Mouse (Mus musculus) myocyte (in vitro differentiated cells): Measurements from ENCODE around the gene Daglb. TPM values are rescaled to one million over a fixed set of nuclear protein-coding genes. Genes with fewer than 3 reads are reported as not detected.

Experiments
- H3K27me3 ChIP-seq: one replicate; pipeline ENCODE4 v1.6.1; 2011; ENCODE audit not compliant: control insufficient read depth, insufficient read depth, insufficient read length
- H3K36me3 ChIP-seq: one replicate; pipeline ENCODE4 v1.6.1; 2011; ENCODE audit not compliant: control insufficient read depth, insufficient read depth
- H3K4me2 ChIP-seq: one replicate; pipeline ENCODE4 v1.6.1; 2011; ENCODE audit warnings: low read depth, control low read depth
- H3K4me3 ChIP-seq: one replicate; pipeline ENCODE4 v1.5.1; 2011; ENCODE audit warnings: mild to moderate bottlenecking, control low read depth, moderate library complexity
- H3K79me2 ChIP-seq: one replicate; pipeline ENCODE4 v1.6.1; 2011; ENCODE audit not compliant: control insufficient read depth, insufficient read depth
- H3ac ChIP-seq: one replicate; pipeline ENCODE4 v1.6.1; 2011; ENCODE audit not compliant: control insufficient read depth, insufficient read length
- CEBPB ChIP-seq: IDR thresholded peaks from 2 replicates; pipeline ENCODE4 v1.6.1; 2011; ENCODE audit warnings: mild to moderate bottlenecking, moderate library complexity; ENCODE audit not compliant: poor library complexity, insufficient read depth, severe bottlenecking
- E2F4 ChIP-seq: IDR thresholded peaks from one replicate; pipeline ENCODE4 v1.6.1; 2011; ENCODE audit warnings: mild to moderate bottlenecking, control low read depth, moderate library complexity; ENCODE audit not compliant: insufficient read depth
- MAX ChIP-seq: IDR thresholded peaks from one replicate; pipeline ENCODE4 v1.6.1; 2011; ENCODE audit warnings: low read depth, mild to moderate bottlenecking, control low read depth
- MYOD1 ChIP-seq, 3 experiments: IDR thresholded peaks; one replicate each; pipeline ENCODE4 v1.6.1; 2011; ENCODE audit warnings: control low read depth in 2 of 3, low read depth in 2 of 3, mild to moderate bottlenecking in 2 of 3, moderate library complexity in 1 of 3; ENCODE audit not compliant: insufficient read length in 2 of 3, control insufficient read depth in 1 of 3
- MYOG ChIP-seq, 3 experiments: IDR thresholded peaks; one replicate each; pipeline ENCODE4 v1.6.1; 2011; ENCODE audit warnings: control low read depth in 2 of 3, low read depth in 2 of 3, mild to moderate bottlenecking in 2 of 3; ENCODE audit not compliant: insufficient read length in 2 of 3, control insufficient read depth in 1 of 3, insufficient read depth in 1 of 3
- POLR2A ChIP-seq: IDR thresholded peaks from one replicate; pipeline ENCODE4 v1.6.1; 2011; ENCODE audit warnings: low read depth, mild to moderate bottlenecking, control low read depth, moderate library complexity; ENCODE audit not compliant: insufficient read length
- POLR2AphosphoS2 ChIP-seq: IDR thresholded peaks from one replicate; pipeline ENCODE4 v1.6.1; 2011; ENCODE audit warnings: low read depth, control low read depth; ENCODE audit not compliant: insufficient read length
- REST ChIP-seq: IDR thresholded peaks from one replicate; pipeline ENCODE4 v1.6.1; 2011; ENCODE audit warnings: mild to moderate bottlenecking, control low read depth, moderate library complexity; ENCODE audit not compliant: insufficient read depth, insufficient read length
- SRF ChIP-seq: IDR thresholded peaks from one replicate; pipeline ENCODE4 v1.6.1; 2011; ENCODE audit warnings: low read depth; ENCODE audit not compliant: control insufficient read depth, insufficient read length
- TCF12 ChIP-seq: IDR thresholded peaks from one replicate; pipeline ENCODE4 v1.6.1; 2011; ENCODE audit warnings: mild to moderate bottlenecking, control low read depth; ENCODE audit not compliant: poor library complexity, insufficient read depth, severe bottlenecking
- TCF3 ChIP-seq: IDR thresholded peaks from one replicate; pipeline ENCODE4 v1.6.1; 2011; ENCODE audit warnings: low read depth, control low read depth; ENCODE audit not compliant: insufficient read length
- USF1 ChIP-seq: IDR thresholded peaks from one replicate; pipeline ENCODE4 v1.6.1; 2011; ENCODE audit warnings: low read depth, mild to moderate bottlenecking, control low read depth, moderate library complexity
- polyA plus RNA-seq: library from polyadenylated mRNA; unstranded; fragments of >200 nt; fragmentation: generic; extraction: Trizol; gene quantifications from one replicate; pipeline ENCODE4 v1.2.1, GENCODE M21; 2012; ENCODE audit warnings: missing spikeins

Daglb gene
- 3.9 TPM for polyA plus RNA-seq

GRCm38 (mm10) chr5:143464100-143464756 is at the start of gene Daglb:
Gene Daglb, plus strand, starts transcription at chr5:143464584.
- Histone ChIP-seq H3K79me2 (no peaks in the 10 kb centered on the region), H3K4me2 (peak within 1 kb of the TSS; percentile 98), H3K36me3 (no peaks in the 10 kb centered on the region), H3K27me3 (peaks cover 10% of the 10 kb centered on the region), H3K4me3 (peak within 1 kb of the TSS; percentile 52), H3ac (peak within 1 kb of the TSS; percentile 9)
- no peak for TF ChIP-seq E2F4
- TF ChIP-seq POLR2A: peak; percentile 81
- TF ChIP-seq MYOG (IDR thresholded peaks at IDR 0.05; ENCODE audit: control insufficient read depth in 1 of 3, insufficient read depth in 1 of 3, insufficient read length in 2 of 3, low read depth in 2 of 3): peak in 1 of 3 experiments; percentile 18
- TF ChIP-seq POLR2AphosphoS2: peak; percentile 60

DNA sequence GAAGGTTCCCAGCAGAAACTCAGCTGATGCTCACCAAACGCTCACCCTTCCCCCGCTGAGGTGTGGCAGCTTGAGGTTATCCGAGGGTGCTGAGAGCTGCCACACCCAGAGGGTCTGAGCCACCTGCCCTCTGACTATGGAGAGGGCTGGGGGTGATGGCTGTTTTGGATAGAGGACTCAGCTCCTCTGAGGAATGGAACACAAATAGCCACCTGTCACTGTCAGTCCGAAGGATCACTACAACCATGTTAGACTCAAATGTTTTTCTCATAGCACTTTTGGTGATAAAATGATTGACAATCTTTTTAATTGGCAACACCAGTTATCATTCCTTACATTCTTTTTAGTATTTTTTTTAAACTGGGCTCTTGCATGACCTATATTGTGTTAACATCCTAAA is 42.9 kb upstream of the Daglb start:
- Histone ChIP-seq H3K27me3 (no peaks in the 10 kb centered on the region), H3K36me3 (peaks cover 33% of the 10 kb centered on the region), H3K79me2 (no peaks in the 10 kb centered on the region), H3K4me3 (no peak overlapping the region), H3ac (no peak overlapping the region), H3K4me2 (no peak overlapping the region)
- TF ChIP-seq CEBPB (no peak), E2F4 (no peak), MYOD1 (IDR thresholded peaks at IDR 0.05; ENCODE audit: control insufficient read depth in 1 of 3, insufficient read length in 2 of 3, low read depth in 2 of 3) (peak in 2 of 3 experiments; percentile 59 to 70), TCF3 (no peak), USF1 (no peak), SRF (no peak), POLR2A (no peak), MAX (no peak)

- no peak overlapping the region for H3K4me2 ChIP-seq
- peaks cover 20% of the 10 kb centered on the region for H3K36me3 ChIP-seq
- TF ChIP-seq SRF (no peak), TCF12 (no peak), REST (no peak), POLR2A (no peak), USF1 (no peak), MYOG (IDR thresholded peaks at IDR 0.05; ENCODE audit: control insufficient read depth in 1 of 3, insufficient read depth in 1 of 3, insufficient read length in 2 of 3, low read depth in 2 of 3) (no peak), POLR2AphosphoS2 (no peak), MYOD1 (IDR thresholded peaks at IDR 0.05; ENCODE audit: control insufficient read depth in 1 of 3, insufficient read length in 2 of 3, low read depth in 2 of 3) (no peak), E2F4 (no peak), MAX (no peak)
- no peaks in the 10 kb centered on the region for H3K79me2 ChIP-seq
- no peak overlapping the region for H3ac ChIP-seq
- no peaks in the 10 kb centered on the region for H3K27me3 ChIP-seq
- no peak overlapping the region for H3K4me3 ChIP-seq
Observed at GRCm38 (mm10) chr5:143422990-143423389, 41.4 kb upstream of the Daglb start.

- peaks cover 11% of the 10 kb centered on the region for H3K36me3 ChIP-seq
- TF ChIP-seq E2F4 (no peak), REST (no peak), MAX (no peak), POLR2AphosphoS2 (no peak), MYOG (IDR thresholded peaks at IDR 0.05; ENCODE audit: control insufficient read depth in 1 of 3, insufficient read depth in 1 of 3, insufficient read length in 2 of 3, low read depth in 2 of 3) (no peak), MYOD1 (IDR thresholded peaks at IDR 0.05; ENCODE audit: control insufficient read depth in 1 of 3, insufficient read length in 2 of 3, low read depth in 2 of 3) (no peak), CEBPB (no peak), USF1 (no peak), TCF3 (no peak), SRF (no peak)
- no peak overlapping the region for H3K4me3 ChIP-seq
- no peak overlapping the region for H3ac ChIP-seq
- H3K4me2 ChIP-seq: no peak overlapping the region
- no peaks in the 10 kb centered on the region for H3K79me2 ChIP-seq
- no peaks in the 10 kb centered on the region for H3K27me3 ChIP-seq
Observed at GRCm38 (mm10) chr5:143423899-143424519, 40.4 kb upstream of the Daglb start.

- no peak for TF ChIP-seq TCF3
- TF ChIP-seq MYOD1 (IDR thresholded peaks at IDR 0.05; ENCODE audit: control insufficient read depth in 1 of 3, insufficient read length in 2 of 3, low read depth in 2 of 3): peak in 2 of 3 experiments; percentile 82 to 87
- no peak for TF ChIP-seq USF1
- no peak for TF ChIP-seq POLR2A
- peak in 2 of 3 experiments; percentile 50 to 73 for TF ChIP-seq MYOG (IDR thresholded peaks at IDR 0.05; ENCODE audit: control insufficient read depth in 1 of 3, insufficient read depth in 1 of 3, insufficient read length in 2 of 3, low read depth in 2 of 3)
- no peak for TF ChIP-seq TCF12
- TF ChIP-seq POLR2AphosphoS2: no peak
- TF ChIP-seq MAX: no peak
- TF ChIP-seq CEBPB: no peak
- no peak overlapping the region for H3K4me2 ChIP-seq
- H3K27me3 ChIP-seq: no peaks in the 10 kb centered on the region
- H3K36me3 ChIP-seq: no peaks in the 10 kb centered on the region
- no peak overlapping the region for H3ac ChIP-seq
- H3K79me2 ChIP-seq: no peaks in the 10 kb centered on the region
- no peak overlapping the region for H3K4me3 ChIP-seq
Observed at GRCm38 (mm10) chr5:143434421-143434820, 30.0 kb upstream of the Daglb start.
